Mouse (Mus musculus) layer of hippocampus, postnatal 14 days (tissue): ENCODE measurements at regions not wholly inside any gene's neighbourhood (a gene's known extent, or its start where the extent isn't known, plus 50 kb on each side); places are given as distances from the start of the nearest gene placed in this dataset.

ENCODE experiments used
- DNase-seq, 2 experiments: peaks; one replicate each; pipeline ENCODE4 v3.0.0; 2021 to 2022; ENCODE audit warnings: low spot score in 2 of 2, mixed read lengths in 1 of 2

DNA sequence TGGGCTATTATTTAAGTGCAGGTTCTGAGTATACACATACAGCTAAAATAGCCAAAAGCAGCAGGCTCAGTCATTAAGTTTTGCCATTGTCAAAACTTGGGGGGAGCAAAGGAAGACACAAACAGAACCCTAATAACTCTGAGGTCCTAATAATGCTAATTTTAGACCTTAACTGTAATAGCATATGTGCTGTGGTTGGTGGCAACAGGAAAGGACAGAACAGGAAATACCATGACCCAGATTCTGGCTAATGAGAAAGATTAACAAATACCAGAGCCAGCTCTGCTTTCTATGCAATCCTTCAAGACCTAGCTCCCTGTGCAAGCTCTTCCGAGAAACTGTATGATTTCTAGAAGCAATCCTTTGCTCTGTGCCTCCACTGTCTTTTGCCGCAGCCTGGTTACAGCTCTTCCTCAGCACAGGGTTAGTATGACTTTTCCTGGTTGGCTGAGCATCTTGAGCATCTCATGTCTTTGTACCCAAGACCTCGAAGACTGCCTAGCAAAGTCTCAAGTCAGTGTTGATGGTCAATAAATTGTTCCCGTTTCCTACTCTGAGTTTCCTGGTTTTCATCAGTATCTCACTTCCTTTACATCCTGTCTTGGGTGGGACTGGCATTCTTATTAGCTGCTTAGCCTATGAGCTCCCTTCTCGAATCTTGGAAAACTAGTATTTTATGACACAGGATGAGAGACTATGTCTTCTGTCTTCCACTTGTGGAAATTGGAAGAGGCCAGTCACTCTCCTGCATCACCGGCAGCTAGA, 49.9 kb upstream of the Eed start:
- no peak for DNase-seq

DNA sequence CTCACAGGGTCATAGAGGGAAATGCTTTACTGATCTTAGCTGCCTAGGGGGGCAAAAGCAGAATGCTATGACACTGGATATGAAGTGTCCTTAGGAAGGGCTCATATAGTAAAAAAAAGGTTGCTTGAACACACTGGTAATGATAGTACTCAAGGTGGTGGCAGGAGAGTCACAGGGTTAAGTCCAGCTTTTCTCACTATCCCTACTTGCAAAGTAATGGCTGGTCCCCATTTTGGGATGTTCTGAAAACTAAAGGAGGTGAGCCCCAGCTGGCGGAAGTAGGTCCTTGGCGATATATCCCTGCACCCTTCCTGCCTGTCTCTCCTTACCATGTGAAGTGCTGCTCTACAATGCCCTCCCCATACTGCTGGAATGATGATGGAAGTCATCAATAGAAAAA, 52.3 kb upstream of the Eed start:
- no peak for DNase-seq

DNA sequence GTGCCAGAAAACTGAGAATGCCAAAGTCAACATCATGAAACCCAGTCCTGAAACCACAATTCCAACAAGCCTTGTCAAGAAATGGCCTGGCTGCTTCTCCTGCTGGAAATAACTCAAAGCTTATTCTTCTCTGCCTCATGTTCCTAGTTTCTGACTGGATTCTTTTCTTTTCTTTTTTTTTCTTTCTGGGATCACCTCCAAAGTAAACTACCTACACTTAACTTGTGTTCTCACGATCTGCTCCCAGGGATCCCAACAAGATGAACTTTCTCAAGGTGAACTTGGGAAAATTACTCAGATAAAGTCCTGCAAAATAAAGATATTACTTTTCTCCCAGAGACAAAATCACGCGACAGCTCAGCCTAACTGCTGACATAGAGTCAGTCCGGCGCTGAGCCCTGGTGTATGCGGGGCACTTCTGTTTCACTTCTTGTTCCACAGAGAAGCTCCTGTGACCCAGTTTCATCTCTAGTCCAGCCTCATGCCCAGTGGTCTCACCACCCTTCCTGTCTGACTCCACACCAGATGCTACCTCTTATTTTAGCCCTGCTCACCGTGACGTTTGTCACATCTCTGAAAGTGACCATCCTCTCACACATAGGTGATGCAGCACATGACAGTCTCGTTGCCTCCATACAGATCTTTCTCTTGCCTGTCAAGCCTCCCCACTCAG, 53.0 kb upstream of the Eed start:
- peak in 1 of 2 experiments; percentile 26 for DNase-seq

DNA sequence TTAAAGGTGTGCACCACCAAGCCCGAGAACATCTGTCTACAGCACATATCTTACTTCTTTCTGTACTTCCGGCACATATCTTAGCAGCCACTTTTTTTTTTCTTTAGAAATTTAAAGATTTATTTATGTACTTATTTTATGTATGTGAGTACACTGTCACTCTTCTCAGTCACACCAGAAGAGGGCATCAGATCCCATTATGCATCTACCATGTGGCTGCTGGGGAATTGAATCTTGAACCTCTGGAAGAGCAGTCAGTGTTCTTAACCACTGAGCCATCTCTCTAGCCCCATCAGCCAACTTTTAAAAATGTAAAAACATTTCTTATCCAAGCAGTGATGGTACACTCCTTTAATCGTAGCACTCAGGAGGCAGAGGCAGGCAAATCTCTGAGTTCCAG, 53.7 kb upstream of the Eed start:
- DNase-seq: no peak

DNA sequence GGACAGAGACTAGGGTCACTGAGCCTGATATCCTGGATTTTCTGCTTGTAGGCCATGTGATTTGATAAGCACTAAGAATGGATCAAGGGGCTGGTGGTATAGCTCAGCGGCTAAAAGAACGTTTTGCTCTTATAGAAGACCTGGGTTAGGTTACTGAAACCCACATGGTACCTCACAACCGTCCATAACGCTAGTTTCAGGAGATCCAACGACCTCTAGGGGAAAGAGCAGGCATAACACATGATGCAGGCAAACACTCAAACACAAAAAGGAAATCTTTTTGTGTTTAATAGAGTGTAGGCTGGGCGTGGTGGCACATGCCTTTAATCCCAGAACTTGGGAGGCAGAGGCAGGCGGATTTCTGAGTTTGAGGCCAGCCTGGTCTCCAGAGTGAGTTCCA, 54.6 kb upstream of the Eed start:
- no peak for DNase-seq

DNA sequence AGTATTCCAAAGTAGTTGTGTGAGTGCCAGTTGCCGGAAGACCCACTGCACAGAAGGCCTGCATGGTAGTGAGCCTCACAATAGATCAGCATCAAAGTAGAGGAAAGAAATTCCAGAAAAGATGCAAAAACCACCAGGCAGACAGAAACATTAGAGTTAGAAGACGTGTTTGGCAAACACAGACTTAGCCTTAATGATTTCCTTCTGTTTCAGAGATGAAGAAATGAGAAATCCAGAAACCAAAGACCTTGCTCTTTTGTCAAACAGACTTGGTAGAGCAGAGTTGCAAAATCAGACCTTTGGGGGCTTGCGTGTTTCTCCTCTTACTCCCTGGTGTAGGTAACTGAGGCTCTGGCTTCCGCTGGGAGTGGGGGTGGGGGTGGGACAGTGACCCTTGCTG, 57.0 kb upstream of the Eed start:
- no peak for DNase-seq

DNA sequence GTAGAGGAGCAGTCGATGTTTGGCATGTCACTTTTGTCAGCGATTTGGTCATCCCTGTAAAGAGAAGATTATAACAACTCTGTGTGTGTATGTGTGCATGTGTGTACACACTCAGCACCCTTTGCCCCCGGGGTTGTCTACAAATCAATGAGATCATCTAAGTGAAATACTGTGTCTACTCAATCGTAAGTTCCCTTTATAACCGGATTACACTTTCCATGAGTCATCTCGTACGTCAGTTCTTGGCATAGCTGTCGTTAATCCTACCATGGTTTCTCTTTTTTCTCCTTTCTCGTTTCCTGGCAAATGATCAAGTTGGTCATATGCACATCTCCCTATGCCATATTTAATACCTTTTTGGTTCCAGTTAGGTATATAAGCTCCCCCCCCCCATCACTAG, 58.7 kb upstream of the Eed start:
- DNase-seq: no peak

DNA sequence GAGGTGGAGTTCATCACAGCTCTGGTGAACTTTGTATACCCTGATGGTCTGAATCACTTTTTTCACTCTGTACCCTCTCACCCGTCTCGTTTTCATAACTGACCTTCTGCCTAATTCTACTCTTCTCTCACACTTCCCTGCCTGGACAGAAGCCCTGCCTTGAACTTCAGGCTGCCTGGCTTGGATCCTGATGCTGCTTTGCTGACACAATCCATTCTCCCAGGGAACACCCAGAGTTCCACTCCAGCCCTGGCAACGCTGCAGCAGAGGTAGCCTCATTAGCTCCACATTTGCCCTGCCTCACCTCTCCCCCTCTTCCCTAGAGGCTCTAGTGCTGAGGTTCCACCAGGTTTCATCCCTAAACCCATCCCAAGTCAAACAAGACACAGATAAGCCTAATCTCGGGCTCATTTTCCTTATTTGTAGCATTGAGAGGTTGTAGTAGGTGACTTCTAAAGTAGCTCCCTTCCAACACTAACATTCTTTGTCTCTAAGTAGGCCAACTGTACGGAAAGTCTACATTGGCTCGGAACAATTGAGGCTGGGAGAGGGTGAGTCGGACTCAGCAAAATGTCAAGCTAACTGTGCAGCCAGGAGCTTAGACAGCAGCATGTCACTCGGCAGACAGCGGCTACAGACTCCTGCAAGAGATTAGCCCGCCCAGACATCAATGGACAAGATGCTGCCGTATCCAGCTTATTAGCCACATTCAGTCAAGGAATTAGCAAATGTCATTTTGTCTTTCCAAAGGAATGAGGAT, 60.0 kb upstream of the Eed start:
- DNase-seq: no peak

DNA sequence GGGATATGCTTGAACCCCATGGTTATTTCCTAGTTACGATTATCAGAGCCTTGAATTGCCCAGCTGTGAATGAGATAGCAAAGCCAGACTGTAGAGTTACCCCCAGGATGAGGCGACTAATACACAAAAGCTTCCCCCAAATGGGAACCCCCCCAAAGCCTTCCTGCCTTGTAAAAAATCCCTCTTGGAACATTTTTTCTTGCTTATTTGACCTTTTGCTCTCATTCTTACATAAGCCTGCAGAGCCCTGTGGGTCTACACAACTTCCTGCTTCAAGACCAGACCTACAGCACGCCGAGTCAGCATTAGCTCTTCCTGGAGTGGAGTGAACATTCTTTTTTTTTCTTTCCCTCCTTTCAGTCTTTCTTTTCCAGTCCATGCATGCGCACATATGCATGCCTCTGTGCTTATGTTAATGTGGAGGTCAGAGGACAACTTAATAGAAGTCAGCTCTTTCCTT, 60.8 kb upstream of the Eed start:
- DNase-seq: no peak

DNA sequence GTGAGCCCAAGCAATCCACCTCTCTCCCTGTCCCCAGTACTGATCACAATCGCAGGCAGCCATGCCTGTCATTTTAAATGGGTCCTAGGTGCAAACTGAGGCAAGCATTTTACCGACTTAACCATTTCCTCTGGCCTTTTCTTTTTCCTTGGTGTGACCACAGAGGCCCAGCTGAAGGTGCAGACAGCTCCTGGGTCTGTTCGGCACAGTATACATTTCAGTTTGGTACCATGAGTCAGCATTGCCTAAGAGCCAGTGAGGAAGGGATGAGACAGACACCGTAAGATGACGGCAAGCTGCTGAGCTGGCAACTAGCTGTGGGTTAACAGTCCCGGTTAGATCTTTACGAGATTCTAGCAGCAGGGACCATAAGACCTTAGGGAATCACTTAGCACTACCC, 61.6 kb upstream of the Eed start:
- DNase-seq: no peak

DNA sequence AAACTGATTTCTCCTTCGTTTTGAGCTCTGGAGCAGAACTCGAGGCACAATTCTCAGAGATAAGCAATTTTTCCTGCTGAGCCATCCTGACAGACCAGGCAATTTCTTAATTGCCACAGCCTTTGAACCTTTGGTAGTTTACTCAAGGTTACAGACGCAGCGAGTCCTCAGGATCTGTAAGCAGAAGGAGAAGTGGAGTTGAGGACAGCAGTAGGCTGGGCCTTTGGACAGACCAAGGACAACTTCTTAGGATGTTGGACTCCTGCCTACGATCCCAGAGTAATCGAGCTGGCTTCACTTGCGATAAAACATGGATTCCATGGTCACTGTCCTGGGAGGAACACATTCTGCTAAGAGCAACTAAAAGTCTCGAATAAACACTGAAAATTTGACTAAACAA, 62.7 kb upstream of the Eed start:
- DNase-seq: no peak

DNA sequence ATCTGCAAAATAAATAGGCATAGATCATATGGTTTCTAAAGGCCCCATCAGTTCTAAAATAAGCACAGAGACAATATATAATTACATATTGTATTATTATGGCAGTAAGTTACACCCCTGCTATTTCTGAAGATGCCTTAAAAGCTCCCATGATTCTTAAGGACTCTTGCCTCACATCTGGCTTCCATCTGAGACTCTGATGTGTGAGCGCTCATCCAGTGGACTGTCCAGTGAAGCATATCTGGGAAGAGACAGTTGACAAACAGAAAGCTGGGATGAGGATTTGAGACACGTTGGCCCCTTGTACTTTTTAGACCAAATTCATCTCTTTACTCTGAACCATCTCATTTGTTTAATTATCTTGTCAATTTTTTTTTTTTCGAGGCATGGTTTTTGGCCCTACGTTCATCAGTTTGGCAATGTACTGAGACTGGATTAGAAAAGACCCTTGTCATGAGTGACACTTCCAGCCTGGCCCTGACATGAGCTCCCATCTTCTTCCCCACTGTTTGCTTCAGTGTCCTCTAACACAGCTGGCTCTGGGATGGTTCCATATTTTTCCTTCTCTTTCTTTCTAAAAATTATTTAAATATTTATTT, 63.4 kb upstream of the Eed start:
- no peak for DNase-seq

DNA sequence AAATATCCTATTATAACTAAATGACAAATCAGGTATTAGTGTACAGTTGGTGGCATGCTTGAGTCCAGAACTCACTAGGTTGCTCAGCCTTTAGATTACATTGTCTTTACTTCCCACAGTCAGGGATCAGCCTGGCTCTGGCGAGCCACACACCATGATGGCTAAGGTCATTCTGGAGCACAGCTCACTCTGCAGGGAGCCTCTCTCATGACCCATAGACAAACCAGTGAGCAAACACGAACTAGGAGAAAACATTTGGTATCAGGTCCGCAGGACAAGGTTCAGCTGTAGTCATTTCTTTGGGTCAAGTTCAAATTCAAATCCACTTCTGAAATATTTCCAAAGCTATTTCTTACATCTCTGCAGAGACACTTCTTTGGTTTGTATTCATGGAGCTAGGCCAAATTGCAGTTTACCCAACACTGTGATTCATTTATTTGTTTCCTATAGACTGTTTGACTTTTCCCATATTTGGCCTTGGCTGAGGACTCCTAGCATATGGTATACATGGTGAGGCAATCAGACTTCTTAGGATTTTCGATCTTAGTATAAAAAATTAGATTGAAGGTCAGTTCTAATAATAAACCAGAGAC, 64.5 kb upstream of the Eed start:
- DNase-seq: no peak

DNA sequence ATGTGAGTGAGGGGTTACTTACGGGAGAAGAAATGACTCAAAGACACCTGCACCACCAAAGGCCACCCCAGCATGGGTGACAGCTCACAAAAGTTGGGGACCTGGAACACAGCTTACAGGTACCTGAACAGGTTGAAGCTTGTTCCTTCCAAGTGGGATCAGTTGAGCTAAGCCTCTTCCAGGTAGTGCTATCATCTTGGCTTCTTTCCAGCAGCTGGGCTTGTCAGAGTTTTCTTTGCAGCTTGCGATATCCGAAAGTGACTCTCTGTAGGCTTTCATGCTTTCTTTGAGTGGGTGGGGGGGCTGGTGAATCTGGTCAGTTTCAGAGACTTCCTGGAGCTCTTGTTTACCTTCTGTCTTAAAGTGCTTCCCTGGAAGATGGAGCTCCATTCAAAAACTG, 65.4 kb upstream of the Eed start:
- no peak for DNase-seq

DNA sequence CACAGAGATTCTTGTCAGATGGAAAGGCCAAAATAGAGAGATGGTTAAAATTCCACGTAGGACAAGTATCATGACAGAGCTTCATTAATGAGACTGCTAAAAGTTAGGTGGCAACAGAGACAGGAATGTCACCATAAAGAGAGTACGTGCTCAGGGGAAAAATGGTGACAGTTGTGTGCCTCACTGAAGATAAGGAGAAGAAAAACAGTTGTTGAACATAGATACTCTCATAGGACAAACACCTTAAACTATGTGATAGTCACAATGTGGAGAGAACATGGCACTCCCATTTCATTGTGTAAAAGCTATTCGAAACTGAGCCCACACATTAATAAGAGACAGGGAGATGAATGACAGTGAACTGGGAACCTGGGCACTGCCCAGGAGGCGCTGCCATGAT, 66.1 kb upstream of the Eed start:
- DNase-seq: no peak

DNA sequence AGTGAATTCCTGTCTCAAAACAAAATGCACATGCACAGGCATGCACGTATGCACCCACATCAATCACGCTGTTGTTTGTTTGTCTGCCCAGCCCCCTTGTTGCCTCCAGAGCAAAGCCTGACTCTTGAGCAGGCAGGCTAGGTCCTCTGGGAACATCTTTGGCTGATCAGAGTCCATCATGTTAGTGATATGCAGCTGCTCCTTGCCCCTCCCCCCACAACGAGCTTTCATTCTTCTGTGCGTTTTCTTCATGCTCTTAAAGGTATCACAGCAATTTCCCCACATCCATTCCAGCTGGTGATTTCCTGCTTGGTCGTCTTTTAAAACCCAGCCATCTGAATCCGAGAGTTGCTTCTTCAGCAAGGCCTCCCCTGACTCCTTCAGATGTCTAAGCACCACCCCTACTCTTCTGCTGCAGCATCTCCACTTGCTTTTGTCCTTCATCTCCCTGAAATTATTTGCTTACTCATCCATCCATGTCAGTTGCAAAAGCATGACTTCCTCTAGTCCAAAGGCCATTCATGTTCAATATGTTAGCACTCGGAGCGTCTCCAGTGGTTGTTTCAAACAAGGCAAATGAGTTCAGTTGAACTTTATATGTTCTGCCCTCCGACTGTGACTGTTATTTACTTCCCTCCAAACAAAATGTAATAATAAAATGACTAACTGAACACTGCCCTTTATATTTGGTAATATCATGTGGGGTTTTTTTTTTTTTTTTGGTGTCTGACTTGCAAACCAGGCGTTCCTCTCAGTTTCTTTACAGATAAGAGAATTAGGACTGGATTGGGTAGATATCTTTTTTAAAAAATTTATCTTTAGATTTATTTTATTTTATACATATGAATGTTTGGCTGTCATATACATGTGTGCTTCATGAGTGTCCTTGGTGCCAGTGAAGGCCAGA, 67.9 kb upstream of the Eed start:
- DNase-seq: no peak

DNA sequence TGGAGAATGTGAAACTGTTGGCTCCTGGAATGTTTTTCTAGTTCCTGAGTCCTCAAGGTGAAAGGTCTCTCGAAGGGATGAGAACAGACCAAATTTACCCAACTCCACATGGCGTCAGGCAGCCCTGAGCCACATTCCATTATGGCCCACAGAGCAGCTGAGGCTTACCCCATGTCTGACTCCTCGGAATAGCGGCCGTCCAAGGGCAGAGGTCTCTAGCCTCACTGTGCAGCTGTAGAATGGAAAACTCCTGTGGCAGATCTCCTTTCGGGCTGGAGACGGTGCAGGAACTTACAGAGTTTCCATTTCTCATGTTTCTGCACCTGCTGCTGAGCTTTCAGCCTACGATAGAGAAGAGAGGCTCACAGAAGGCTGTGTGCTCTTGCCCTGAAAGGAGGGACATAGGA, 69.1 kb upstream of the Eed start:
- DNase-seq: no peak

DNA sequence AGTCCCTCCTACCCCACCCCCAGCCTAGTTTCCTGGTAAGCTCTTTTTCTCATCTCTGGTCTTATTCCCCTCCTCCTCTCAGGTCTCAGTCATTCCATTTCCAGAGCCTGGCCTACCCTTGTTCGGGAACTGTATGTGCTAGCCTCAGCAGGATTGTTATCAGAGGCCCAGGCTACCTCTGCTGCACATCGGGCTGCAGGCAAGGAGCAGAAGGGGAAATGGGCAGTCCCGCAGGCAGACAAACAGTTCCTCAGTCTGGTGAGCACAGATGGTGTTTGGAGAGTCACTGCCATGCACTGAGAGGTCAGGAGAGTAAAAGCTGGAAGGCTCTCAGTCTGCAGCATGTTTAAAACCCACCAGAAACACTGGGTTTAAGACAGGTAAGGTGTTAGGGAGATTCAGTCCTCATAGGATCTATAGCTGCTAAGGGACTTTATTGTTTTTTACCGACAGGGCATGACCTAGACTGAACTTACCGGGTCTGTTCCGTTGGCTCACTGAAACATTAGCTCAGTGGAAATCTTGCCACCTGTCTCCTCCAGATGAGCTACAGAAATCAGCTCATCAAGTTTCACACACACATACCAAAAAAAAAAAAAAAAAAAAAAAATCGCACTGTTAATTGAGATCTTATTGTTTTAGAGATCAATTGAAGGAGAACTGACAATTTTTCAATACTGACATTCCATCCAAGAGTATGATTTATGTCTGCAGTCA, 74.2 kb upstream of the Eed start:
- DNase-seq: peak in 1 of 2 experiments; percentile 41

DNA sequence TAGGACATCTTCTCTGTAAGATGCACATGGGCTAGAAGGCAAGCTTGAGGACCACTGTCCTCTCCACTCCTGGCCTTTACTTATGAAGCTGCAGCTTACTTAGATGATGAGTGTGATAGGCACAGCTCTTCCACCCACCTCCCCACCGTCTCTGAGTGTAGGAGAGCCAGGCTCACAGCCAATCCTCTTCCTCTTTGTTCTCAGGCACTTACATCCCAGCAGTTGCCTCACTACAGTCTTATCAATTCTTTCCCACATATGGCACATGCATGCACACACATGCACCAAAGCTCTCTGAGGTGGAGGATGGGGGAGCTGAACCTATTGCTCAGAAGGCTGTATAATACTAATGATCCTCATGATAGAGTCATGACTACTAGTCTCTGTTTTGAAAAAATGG, 72.1 kb upstream of the Picalm start:
- DNase-seq: no peak

DNA sequence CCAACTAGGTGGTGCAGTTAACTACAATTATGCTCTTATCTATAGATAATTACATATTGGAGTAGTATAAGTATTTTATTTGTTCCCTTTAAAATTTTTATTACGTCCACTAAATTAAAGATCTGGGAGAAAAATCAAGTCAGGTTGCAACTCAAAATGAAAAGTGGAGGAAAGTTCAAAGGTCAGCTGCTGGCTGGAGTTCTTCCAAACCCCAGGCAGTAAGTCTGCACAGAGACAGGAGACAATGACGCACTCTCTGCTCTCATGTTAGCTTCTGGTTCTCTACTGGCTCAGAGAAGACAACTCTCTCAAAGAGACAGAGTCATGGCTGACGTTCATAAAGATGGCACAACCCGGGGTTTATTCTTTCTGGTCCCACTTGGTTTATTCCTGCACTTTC, 71.4 kb upstream of the Picalm start:
- DNase-seq: no peak
